Mouse (Mus musculus) testis, postnatal 14 days (tissue): ENCODE data around the gene Aspscr1.
A peak's percentile ranks its signal among the peaks of the same experiment; 100 is the strongest.

ENCODE experiments used
- DNase-seq: peaks from one replicate; pipeline ENCODE4 v3.0.0; 2021; ENCODE audit warnings: low spot score

The Aspscr1 gene

GRCm38 (mm10) chr11:120672687-120673593 is at the start of gene Aspscr1:
TSS of gene Aspscr1 (plus strand) at chr11:120672973.
- peak; percentile 95 for DNase-seq

- DNase-seq, result peak; percentile 70
Observed at GRCm38 (mm10) chr11:120623961-120624679, 48.7 kb upstream of the Aspscr1 start.

GRCm38 (mm10) chr11:120624680-120625111 is 48.1 kb upstream of the Aspscr1 start:
- DNase-seq, result peak; percentile 84

GRCm38 (mm10) chr11:120625152-120625775 is 47.5 kb upstream of the Aspscr1 start, which contains the start of gene Sirt7:
TSS of gene Sirt7 (minus strand) at chr11:120625240.
- DNase-seq, result no peak

DNA sequence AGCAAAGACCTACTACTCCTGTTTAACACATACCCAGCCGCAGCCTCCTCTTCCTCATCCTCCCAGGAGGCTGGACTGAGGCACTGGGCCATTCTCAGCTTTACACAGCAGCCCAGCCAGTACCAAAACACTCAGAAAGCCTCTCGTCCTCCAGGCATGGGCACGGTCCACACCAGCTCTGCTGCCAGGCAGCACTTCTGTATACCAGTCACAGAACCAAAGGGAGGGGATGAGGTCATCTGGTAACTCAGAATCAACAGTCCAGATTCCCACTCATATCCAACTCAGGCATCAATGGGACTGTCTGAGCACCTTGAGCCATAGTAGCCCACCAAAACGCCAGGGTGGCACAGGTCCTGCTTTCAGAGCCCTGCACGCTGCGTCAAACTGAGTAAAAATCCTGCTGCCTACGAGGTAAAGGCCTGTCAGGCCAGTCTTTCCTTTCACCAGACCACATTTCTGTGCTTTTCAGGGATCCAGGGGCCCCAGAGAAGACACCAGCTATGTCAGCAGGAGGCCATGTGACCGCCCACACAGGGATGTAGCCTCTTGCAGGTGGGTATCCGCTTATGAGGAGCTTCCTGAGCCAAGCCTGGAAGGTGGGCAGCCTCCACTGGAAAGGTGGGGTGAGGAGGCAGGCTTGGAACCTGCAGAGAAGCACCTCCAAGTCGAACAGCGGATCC is 45.8 kb upstream of the Aspscr1 start:
- no peak for DNase-seq

- DNase-seq, result no peak
Observed at GRCm38 (mm10) chr11:120627468-120628300, 45.1 kb upstream of the Aspscr1 start.

- no peak for DNase-seq
Observed at GRCm38 (mm10) chr11:120628601-120629340, 44.0 kb upstream of the Aspscr1 start.

- no peak for DNase-seq
Observed at GRCm38 (mm10) chr11:120629341-120629730, 43.4 kb upstream of the Aspscr1 start.

- DNase-seq, result no peak
Observed at GRCm38 (mm10) chr11:120629911-120630310, 42.9 kb upstream of the Aspscr1 start.

GRCm38 (mm10) chr11:120630401-120630871 is 42.3 kb upstream of the Aspscr1 start:
- DNase-seq, result no peak

DNA sequence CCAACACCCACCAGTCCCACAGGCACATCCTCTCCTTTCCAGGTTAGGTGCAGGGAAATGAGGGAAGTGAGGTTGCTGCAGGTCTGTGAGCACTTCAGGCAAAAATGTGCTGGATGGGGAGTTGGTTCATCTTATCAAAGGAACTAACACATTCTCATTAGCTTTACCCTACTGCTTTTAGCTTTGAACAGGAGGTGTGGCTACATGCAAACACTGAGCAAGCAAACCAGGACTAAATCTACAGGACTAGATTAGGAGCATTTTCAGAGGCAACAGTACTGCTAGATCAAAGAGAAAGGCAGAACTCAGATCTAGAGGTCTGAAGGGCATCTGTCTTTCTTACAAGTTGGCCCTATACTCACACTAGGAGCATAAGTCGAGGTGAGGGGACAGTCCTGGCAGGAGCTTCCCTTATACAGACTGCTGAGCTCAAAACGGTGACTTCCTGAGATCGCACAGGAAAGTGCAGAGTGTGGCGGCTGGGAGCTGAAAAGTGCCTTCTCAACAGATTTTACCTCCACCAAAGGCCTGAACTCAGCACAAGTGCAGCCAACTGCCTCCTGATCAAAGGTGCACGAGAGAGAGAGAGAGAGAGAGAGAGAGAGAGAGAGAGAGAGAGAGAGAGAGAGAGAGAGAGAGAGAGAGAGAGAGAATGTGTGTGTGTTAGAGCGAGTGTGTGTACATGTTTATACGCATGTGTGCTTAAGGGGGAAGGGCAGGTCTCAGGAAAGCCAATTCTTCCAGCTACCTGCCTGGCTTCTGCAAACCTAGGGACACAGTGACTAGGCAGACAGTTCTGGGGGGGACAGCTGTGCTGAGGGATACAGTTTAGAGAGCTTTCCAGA is 41.7 kb upstream of the Aspscr1 start:
- DNase-seq, result no peak

DNA sequence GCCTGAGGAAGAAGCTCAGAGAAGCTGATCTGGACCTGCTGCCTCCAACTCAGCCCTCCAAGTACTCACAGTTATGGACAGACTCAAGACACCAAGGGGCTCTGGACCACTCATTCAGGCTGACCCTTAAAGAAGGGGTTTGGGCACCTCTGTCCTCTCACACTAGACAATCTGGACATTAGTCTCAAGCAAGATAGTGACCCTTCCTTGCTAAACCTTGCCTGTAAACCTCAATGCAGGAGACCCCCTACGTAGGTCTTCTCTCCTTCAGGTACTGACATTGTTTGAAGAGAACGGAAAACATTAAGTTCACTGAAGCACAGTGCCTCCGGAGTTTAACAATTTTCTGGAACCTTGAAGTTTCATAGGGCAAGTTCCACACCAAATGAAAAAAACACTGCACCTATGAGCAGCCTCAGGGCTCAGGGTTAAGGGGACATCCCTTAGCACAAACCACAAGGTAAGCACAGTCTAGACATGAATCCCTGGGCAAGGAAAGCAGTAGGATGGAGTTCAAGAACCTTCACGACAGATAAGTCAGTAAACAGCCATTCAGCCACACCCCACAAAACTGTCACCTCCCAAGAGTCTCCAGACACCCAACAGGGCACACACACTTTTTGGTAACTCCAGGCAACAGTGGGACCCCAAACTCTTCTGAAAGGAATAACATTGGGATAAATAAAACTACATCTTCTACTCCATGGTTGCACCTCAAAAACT is 40.9 kb upstream of the Aspscr1 start:
- no peak for DNase-seq

DNA sequence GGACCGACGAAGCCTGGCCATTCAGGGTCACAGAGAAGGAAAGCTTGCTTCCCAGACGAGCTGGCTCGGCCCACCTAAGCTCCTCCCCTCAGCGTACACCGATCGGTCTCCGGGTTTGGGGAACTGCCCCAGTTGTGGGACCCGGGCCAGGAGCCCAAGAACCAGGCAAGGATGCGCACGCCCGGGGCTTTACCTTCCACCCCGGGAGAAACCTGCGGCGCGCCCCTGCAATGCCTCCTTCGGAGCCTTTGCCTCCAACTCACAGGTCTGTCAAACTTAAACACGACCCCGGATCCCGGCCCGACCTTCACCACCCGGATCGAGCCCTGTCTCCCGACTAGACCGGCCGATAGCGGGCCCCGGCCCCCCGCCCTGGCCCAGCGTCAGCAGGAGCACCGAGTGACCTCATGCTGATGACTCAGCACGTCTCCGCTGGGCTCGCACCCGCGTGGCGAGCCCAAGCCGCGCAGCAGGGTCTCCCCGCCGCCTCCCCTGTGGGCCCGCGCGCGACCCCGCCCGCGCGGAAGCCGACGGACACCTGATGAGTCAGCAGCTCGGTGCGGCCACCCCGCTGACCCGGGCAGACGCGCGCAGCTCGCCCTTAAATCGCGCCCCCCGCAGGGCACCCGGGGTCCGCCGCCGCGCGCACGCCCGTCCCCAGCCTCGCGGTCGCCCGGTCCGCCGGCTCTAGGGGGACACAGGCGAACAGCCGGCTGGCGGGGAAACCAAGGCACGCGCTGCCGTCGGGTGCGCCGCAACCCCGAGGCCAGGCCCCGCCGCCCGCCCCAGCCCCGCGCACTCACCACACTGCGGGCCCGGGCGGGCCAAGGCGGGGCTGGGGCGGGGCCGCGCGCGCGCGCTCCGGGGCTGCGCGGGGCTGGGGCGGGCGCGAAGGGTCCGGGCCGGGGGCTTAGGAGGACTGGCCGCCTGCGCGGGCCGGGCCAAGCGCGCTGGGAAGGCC is 39.9 kb upstream of the Aspscr1 start:
- peak; percentile 75 for DNase-seq

DNA sequence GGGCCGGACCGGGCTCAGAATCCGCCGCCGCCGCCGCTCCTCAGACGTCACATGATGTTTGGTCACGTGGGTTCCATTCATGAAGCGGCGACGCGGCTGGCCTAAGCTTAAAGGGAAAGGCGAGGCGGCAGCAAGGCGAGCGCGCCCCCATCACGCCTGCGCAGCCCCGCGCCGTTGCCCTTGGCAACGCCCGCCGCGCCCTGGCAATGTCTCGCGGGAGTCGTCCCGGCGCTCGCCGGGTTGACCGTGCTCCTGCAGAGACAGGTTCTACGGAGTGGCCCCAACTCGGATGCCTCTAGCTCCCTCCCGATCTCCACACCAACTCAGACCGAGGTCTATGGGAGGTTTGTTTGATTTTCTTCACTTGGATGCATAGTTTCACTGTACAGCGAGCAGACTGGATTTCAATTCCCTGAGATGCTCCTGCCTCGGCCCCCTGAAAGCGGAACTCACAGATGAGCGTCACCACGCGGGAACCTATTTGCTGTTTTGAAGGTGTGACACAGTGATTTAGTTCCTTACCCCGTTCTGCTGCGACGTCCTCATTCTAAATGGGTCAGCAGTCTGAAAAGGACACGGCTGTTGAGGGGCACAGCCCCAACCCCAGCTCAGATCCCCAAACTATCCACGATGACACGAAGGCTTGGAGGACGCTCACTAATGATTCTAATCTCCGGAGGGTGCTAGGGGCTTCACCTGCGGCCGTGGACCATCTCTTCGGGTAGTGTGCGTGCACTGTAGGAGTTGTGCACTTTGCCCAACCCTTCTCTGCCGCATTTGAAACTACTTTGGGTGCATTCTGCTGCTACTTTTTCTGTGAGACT is 39.0 kb upstream of the Aspscr1 start, which contains the start of gene Mafg:
Gene Mafg (minus strand): TSS at position 81 of the 824 bp plus-strand sequence.
- peak; percentile 93 for DNase-seq

- DNase-seq, result no peak
Observed at GRCm38 (mm10) chr11:120634810-120635209, 38.0 kb upstream of the Aspscr1 start.

DNA sequence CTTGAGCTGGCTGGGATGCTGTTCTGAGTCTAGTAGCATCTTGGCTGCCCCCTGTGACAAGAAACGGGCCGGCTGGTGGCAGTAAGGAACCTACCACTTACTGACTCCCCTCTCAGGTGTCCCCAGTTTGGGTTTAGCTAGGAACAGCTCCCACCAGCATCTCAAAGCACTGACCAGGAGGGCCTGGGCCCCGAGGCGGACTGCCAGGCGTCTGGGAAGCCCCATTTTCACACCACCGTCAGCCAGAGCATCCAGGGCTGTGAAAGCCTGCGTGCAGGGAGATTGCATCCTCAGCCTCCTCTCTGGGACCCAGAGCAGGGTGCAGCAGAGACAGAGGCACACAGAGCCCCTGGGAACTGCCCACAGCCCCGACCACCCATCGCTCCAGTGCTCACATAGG is 31.5 kb upstream of the Aspscr1 start:
- no peak for DNase-seq
